In the genomic region with DNA sequence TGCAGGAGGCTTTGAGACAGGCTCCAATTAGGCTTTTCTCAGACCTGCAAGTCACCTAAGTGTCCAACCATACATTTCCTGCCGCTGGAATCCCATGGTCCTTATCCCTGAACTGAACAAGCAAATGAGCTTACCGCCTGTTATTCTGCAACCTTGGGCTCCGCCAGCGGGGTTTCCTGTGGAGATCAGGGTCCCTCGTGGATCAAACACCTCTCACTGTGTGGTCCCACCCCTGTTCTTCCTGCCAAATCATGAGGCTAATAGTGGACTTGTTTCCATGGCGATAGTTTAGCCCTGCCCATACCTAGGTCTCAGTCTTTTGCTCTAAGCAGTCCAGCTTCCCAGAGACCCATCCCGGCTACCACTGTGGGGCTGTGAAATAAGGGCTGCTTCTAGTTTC, we compare ENCODE assay signal across 12 mouse cellular contexts. TPM values are rescaled to one million over a fixed set of nuclear protein-coding genes. Genes with fewer than 3 reads are reported as not detected.
DNase-seq lines count a peak whose midpoint lies in the region; ATAC-seq lines count a peak whose summit lies in the region.
"Had no signal": no experiment of that assay in that cellular context is flagged by ENCODE, and none has a peak within 500 bp of the region (broad histone marks: within the 10 kb centered on the region; RNA-seq: fewer than 3 reads in every experiment).

No protein-coding gene starts in this region.

- no peak overlapping the region for H3K4me3 ChIP-seq in hindbrain, embryonic 13.5 days
- no peak overlapping the region for H3K4me3 ChIP-seq in hindbrain, embryonic 11.5 days (ENCODE audit: low read depth, low read length)
- no peak overlapping the region for H3K4me3 ChIP-seq in embryonic facial prominence, embryonic 14.5 days (ENCODE audit: low read depth, low read length)

- H3K4me2 ChIP-seq in hindbrain, embryonic 13.5 days = no peak overlapping the region
- no peak overlapping the region for H3K4me2 ChIP-seq in hindbrain, embryonic 11.5 days (replicated peaks; ENCODE audit: low read depth, low read length)
- H3K4me2 ChIP-seq in embryonic facial prominence, embryonic 14.5 days (ENCODE audit: low read depth, low read length) = no peak overlapping the region

- H3K27ac ChIP-seq in hindbrain, embryonic 13.5 days = 0 out of 2 replicates have a peak overlapping the region, but pooled peaks have one; percentile 52
- no peak overlapping the region for H3K27ac ChIP-seq in hindbrain, embryonic 11.5 days (ENCODE audit: low read depth, low read length)
- peak overlapping the region; percentile 13 for H3K27ac ChIP-seq in embryonic facial prominence, embryonic 14.5 days (replicated peaks; ENCODE audit: low read depth, low read length)

- H3K36me3 ChIP-seq in hindbrain, embryonic 13.5 days = no peaks in the 10 kb centered on the region
- H3K36me3 ChIP-seq in hindbrain, embryonic 11.5 days (ENCODE audit: control insufficient read depth, insufficient read depth, low read length) = no peaks in the 10 kb centered on the region
- no peaks in the 10 kb centered on the region for H3K36me3 ChIP-seq in embryonic facial prominence, embryonic 14.5 days (ENCODE audit: control insufficient read depth, insufficient read depth, low read length)

- no peaks in the 10 kb centered on the region for H3K9me3 ChIP-seq in hindbrain, embryonic 13.5 days
- H3K9me3 ChIP-seq in hindbrain, embryonic 11.5 days (ENCODE audit: control insufficient read depth, low read length) = no peaks in the 10 kb centered on the region
- H3K9me3 ChIP-seq in embryonic facial prominence, embryonic 14.5 days (ENCODE audit: control insufficient read depth, low read length) = no peaks in the 10 kb centered on the region

- H3K27me3 ChIP-seq in hindbrain, embryonic 13.5 days = no peaks in the 10 kb centered on the region
- H3K27me3 ChIP-seq in hindbrain, embryonic 11.5 days (ENCODE audit: control insufficient read depth, insufficient read depth, low read length) = no peaks in the 10 kb centered on the region
- H3K27me3 ChIP-seq in embryonic facial prominence, embryonic 14.5 days (replicated peaks; ENCODE audit: control insufficient read depth, insufficient read depth, low read length) = no peaks in the 10 kb centered on the region

- DNase-seq in hindbrain, embryonic 11.5 days (ENCODE audit: low spot score) = no peak
- peak; percentile 16 for DNase-seq in NIH3T3 (ENCODE audit: low read depth)
- peak; percentile 53 for DNase-seq in embryonic facial prominence, embryonic 14.5 days (ENCODE audit: low spot score)
- peak; percentile 22 to 46 for DNase-seq in kidney, postnatal 4 days
- no peak for DNase-seq in urinary bladder, postnatal 25 days (ENCODE audit: low spot score)
- DNase-seq in adrenal gland, adult 2 months = no peak
- no peak for DNase-seq in layer of hippocampus, adult 18-20 months (ENCODE audit: low spot score in 2 of 2)
- DNase-seq: cerebellum, adult 2 months; liver, postnatal 0 days had no signal

- peaks cover 27% of the 10 kb centered on the region for H3K4me1 ChIP-seq in hindbrain, embryonic 13.5 days (replicated peaks)
- H3K4me1 ChIP-seq in hindbrain, embryonic 11.5 days (replicated peaks; ENCODE audit: control insufficient read depth, insufficient read depth, low read length) = no peaks in the 10 kb centered on the region
- peaks cover 6% of the 10 kb centered on the region; the same call in 1 of the 2 replicates for H3K4me1 ChIP-seq in embryonic facial prominence, embryonic 14.5 days (ENCODE audit: control insufficient read depth, insufficient read depth, low read length)

- no peak for ATAC-seq in hindbrain, embryonic 13.5 days (ENCODE audit: low FRiP score)
- no peak for ATAC-seq in hindbrain, embryonic 11.5 days (ENCODE audit: low FRiP score)
- ATAC-seq in embryonic facial prominence, embryonic 14.5 days (ENCODE audit: low read depth) = peak; percentile 47
- ATAC-seq: liver, postnatal 0 days had no signal

- no peak overlapping the region for H3K9ac ChIP-seq in hindbrain, embryonic 13.5 days
- no peak overlapping the region for H3K9ac ChIP-seq in hindbrain, embryonic 11.5 days (ENCODE audit: low read depth, low read length)
- H3K9ac ChIP-seq in embryonic facial prominence, embryonic 14.5 days (ENCODE audit: low read depth, low read length) = 0 out of 2 replicates have a peak overlapping the region, but pooled peaks have one; percentile 10
- H3K9ac ChIP-seq: liver, postnatal 0 days had no signal

- 53% methylated on average over 7 of the region's 7 CpGs for WGBS in hindbrain, embryonic 13.5 days
- WGBS in hindbrain, embryonic 11.5 days = 55% methylated on average over 7 of the region's 7 CpGs
- 41% methylated on average over 7 of the region's 7 CpGs for WGBS in embryonic facial prominence, embryonic 14.5 days

RNA-seq across cellular contexts. Expression of a gene that starts 8.3 kb away (rescaled TPM):
- polyA plus RNA-seq in hindbrain, embryonic 13.5 days (2015; fragmentation: Nextera tagmentation; extraction: Ambion mirVana) = 85.3 and 85.4 TPM in 2 replicates
- 63.4 and 65.2 TPM in 2 replicates for polyA plus RNA-seq in hindbrain, embryonic 11.5 days (2014; fragmentation: Nextera tagmentation; extraction: Ambion mirVana)
- 68.7 and 81.8 TPM in 2 replicates for polyA plus RNA-seq in embryonic facial prominence, embryonic 14.5 days (2014; fragmentation: Nextera tagmentation; extraction: Ambion mirVana)
- total RNA-seq in adrenal gland, adult 2 months (2021) = 10 to 100 TPM; 19.4 to 25.3 TPM
- 26.2 and 26.4 TPM in 2 replicates for polyA plus RNA-seq in adrenal gland, adult 2 months (2012; rRNA removed)
- total RNA-seq in layer of hippocampus, adult 18-20 months (2021) = 10 to 100 TPM; 29.6 to 33.4 TPM

RNA-seq across cellular contexts. Expression of a gene that starts 41.3 kb away (rescaled TPM):
- polyA plus RNA-seq in hindbrain, embryonic 13.5 days (2015; fragmentation: Nextera tagmentation; extraction: Ambion mirVana) = 42.4 and 45.1 TPM in 2 replicates
- polyA plus RNA-seq in hindbrain, embryonic 11.5 days (2014; fragmentation: Nextera tagmentation; extraction: Ambion mirVana) = 48.4 and 54.8 TPM in 2 replicates
- 45.1 and 48.1 TPM in 2 replicates for polyA plus RNA-seq in embryonic facial prominence, embryonic 14.5 days (2014; fragmentation: Nextera tagmentation; extraction: Ambion mirVana)
- total RNA-seq in adrenal gland, adult 2 months (2021) = 10 to 100 TPM; 22.3 to 27.7 TPM
- polyA plus RNA-seq in adrenal gland, adult 2 months (2012; rRNA removed) = 22.6 and 22.9 TPM in 2 replicates
- total RNA-seq in layer of hippocampus, adult 18-20 months (2021) = 10 to 100 TPM; 14.1 to 14.2 TPM

RNA-seq across cellular contexts. Expression of a gene that starts 41.3 kb away (rescaled TPM):
- polyA plus RNA-seq in hindbrain, embryonic 13.5 days (2015; fragmentation: Nextera tagmentation; extraction: Ambion mirVana) = 9.2 and 10.3 TPM in 2 replicates
- 15.5 and 16.9 TPM in 2 replicates for polyA plus RNA-seq in hindbrain, embryonic 11.5 days (2014; fragmentation: Nextera tagmentation; extraction: Ambion mirVana)
- 7.2 and 8.9 TPM in 2 replicates for polyA plus RNA-seq in embryonic facial prominence, embryonic 14.5 days (2014; fragmentation: Nextera tagmentation; extraction: Ambion mirVana)
- 10 to 100 TPM; 14.2 to 15.2 TPM for total RNA-seq in adrenal gland, adult 2 months (2021)
- polyA plus RNA-seq in adrenal gland, adult 2 months (2012; rRNA removed) = 9.1 and 10.4 TPM in 2 replicates
- 1 to 10 TPM; 7.7 to 9.5 TPM for total RNA-seq in layer of hippocampus, adult 18-20 months (2021)

RNA-seq across cellular contexts. Expression of a gene that starts 49.2 kb away (rescaled TPM):
- polyA plus RNA-seq in hindbrain, embryonic 13.5 days (2015; fragmentation: Nextera tagmentation; extraction: Ambion mirVana) = 0.69 TPM in 1 of 2 replicates, not detected in the other
- polyA plus RNA-seq in hindbrain, embryonic 11.5 days (2014; fragmentation: Nextera tagmentation; extraction: Ambion mirVana) = not detected in 2 replicates
- polyA plus RNA-seq in embryonic facial prominence, embryonic 14.5 days (2014; fragmentation: Nextera tagmentation; extraction: Ambion mirVana) = not detected in 2 replicates
- not detected for total RNA-seq in adrenal gland, adult 2 months (2021)
- polyA plus RNA-seq in adrenal gland, adult 2 months (2012; rRNA removed) = not detected in 2 replicates
- not detected for total RNA-seq in layer of hippocampus, adult 18-20 months (2021)
- total RNA-seq: granulocyte monocyte progenitor cell, adult 5-6 weeks; MEL had no signal
- polyA plus RNA-seq: liver, postnatal 0 days had no signal

RNA-seq across cellular contexts. Expression of a gene that starts 59.9 kb away (rescaled TPM):
- polyA plus RNA-seq in hindbrain, embryonic 13.5 days (2015; fragmentation: Nextera tagmentation; extraction: Ambion mirVana) = 64.6 and 83.6 TPM in 2 replicates
- polyA plus RNA-seq in hindbrain, embryonic 11.5 days (2014; fragmentation: Nextera tagmentation; extraction: Ambion mirVana) = 33.0 and 42.6 TPM in 2 replicates
- 51.4 and 52.0 TPM in 2 replicates for polyA plus RNA-seq in embryonic facial prominence, embryonic 14.5 days (2014; fragmentation: Nextera tagmentation; extraction: Ambion mirVana)
- 100 to 1,000 TPM in 1 of 2 experiments, 10 to 100 TPM in 1; 98.4 to 110 TPM for total RNA-seq in adrenal gland, adult 2 months (2021)
- polyA plus RNA-seq in adrenal gland, adult 2 months (2012; rRNA removed) = 44.5 and 48.8 TPM in 2 replicates
- 100 to 1,000 TPM; 839 to 867 TPM for total RNA-seq in layer of hippocampus, adult 18-20 months (2021)

Comparison
In these comparisons a context has a peak if more than half of its experiments do, and no peak if none do; other contexts are left out.
1. DNase-seq: peak in NIH3T3 (single experiment), embryonic facial prominence, embryonic 14.5 days (single experiment) and kidney, postnatal 4 days (2 of 2); none in hindbrain, embryonic 11.5 days (single experiment), urinary bladder, postnatal 25 days (single experiment), adrenal gland, adult 2 months (single experiment) and layer of hippocampus, adult 18-20 months (0 of 2).